ENCODE assay signal across 18 mouse cellular contexts in genomic region chrX:162020039-162020566, GRCm38 (mm10).
"Had no signal": no experiment of that assay in that cellular context is flagged by ENCODE, and none has a peak within 500 bp of the region (broad histone marks: within the 10 kb centered on the region; RNA-seq: fewer than 3 reads in every experiment).

No protein-coding gene starts in this region.

- DNase-seq: lung, adult 18-20 months; lung, embryonic 14.5 days; lung, postnatal 10 days; lung, postnatal 4 days; midbrain, embryonic 14.5 days; retina, postnatal 1 day; right cerebral cortex, adult 18-20 months; right cerebral cortex, postnatal 25 days; right cerebral cortex, postnatal 4 days; thymus, adult 18-20 months; thymus, postnatal 14 days; thymus, postnatal 36 days had no signal

- H3K36me3 ChIP-seq: midbrain, embryonic 10.5 days; midbrain, embryonic 12.5 days; neural tube, embryonic 13.5 days; neural tube, embryonic 15.5 days had no signal

- H3K9me3 ChIP-seq: midbrain, embryonic 10.5 days; midbrain, embryonic 12.5 days; neural tube, embryonic 13.5 days; neural tube, embryonic 15.5 days had no signal

- H3K27ac ChIP-seq: midbrain, embryonic 10.5 days; midbrain, embryonic 12.5 days; neural tube, embryonic 13.5 days; neural tube, embryonic 15.5 days had no signal

- ATAC-seq: midbrain, embryonic 16.5 days had no signal

- H3K9ac ChIP-seq: lung, embryonic 14.5 days; midbrain, embryonic 12.5 days; neural tube, embryonic 13.5 days; neural tube, embryonic 15.5 days had no signal

- H3K4me2 ChIP-seq: lung, embryonic 14.5 days; midbrain, embryonic 12.5 days; neural tube, embryonic 13.5 days; neural tube, embryonic 15.5 days had no signal

- H3K4me3 ChIP-seq: midbrain, embryonic 10.5 days; midbrain, embryonic 12.5 days; myocyte; neural tube, embryonic 13.5 days; neural tube, embryonic 15.5 days had no signal
